Mouse (Mus musculus) CD4-positive naive resting alpha-beta T cell, adult 57 days (primary cell): Measurements from ENCODE around the gene Ctu1. TPM values are rescaled to one million over a fixed set of nuclear protein-coding genes. Genes with fewer than 3 reads are reported as not detected.

Source experiments
- total RNA-seq: library from RNA; stranded (reverse); gene quantifications from one replicate; pipeline ENCODE4 v1.2.4, GENCODE M21; 2023

Gene Ctu1
- total RNA-seq: 9.4 TPM

GRCm38 (mm10) chr7:43671809-43672580 is at the start of gene Ctu1:
Ctu1 (plus strand) TSS chr7:43672016.

GRCm38 (mm10) chr7:43634500-43634899 is 37.3 kb upstream of the Ctu1 start, which contains the start of gene Ceacam18:
Ceacam18 (plus strand) TSS chr7:43634707.

GRCm38 (mm10) chr7:43660002-43660401 is 11.8 kb upstream of the Ctu1 start, which contains the start of gene Siglece:
Siglece (minus strand) TSS chr7:43660161.

GRCm38 (mm10) chr7:43690118-43690517 is 18.3 kb downstream of the Ctu1 start, which contains the start of gene Klk14:
Klk14 (plus strand) TSS chr7:43690418.

GRCm38 (mm10) chr7:43712267-43712666 is 40.5 kb downstream of the Ctu1 start, which contains the start of gene Klk13:
Klk13 (plus strand) TSS chr7:43712567.

Other genes with a start within 250 kb of the Ctu1 start
- gene Lim2, start 244.3 kb upstream of the Ctu1 start, total RNA-seq: not detected
- gene Nkg7, start 234.9 kb upstream of the Ctu1 start, total RNA-seq: 25.9 TPM
- not detected for gene Cldnd2, start 231.2 kb upstream of the Ctu1 start, total RNA-seq
- gene Etfb, start 227.9 kb upstream of the Ctu1 start, total RNA-seq: 27.6 TPM
- not detected for gene Gm45233, start 227.9 kb upstream of the Ctu1 start, total RNA-seq
- 2.2 TPM for gene Vsig10l, start 208.9 kb upstream of the Ctu1 start, total RNA-seq
- gene Iglon5, start 181.9 kb upstream of the Ctu1 start, total RNA-seq: not detected
- not detected for gene 4931406B18Rik, start 166.1 kb upstream of the Ctu1 start, total RNA-seq
- gene Cd33, start 127.6 kb upstream of the Ctu1 start, total RNA-seq: 1.2 TPM
- gene Zfp658, start 109.8 kb upstream of the Ctu1 start, total RNA-seq: 7.1 TPM
- 10.3 TPM for gene Zfp719, start 92.4 kb upstream of the Ctu1 start, total RNA-seq
- not detected for gene Zfp819, start 64.8 kb upstream of the Ctu1 start, total RNA-seq
- gene Ceacam18, start 37.3 kb upstream of the Ctu1 start, total RNA-seq: not detected
- gene Siglece, start 11.9 kb upstream of the Ctu1 start, total RNA-seq: 2.2 TPM
- gene Klk14, start 18.4 kb downstream of the Ctu1 start, total RNA-seq: not detected
- not detected for gene Klk13, start 40.6 kb downstream of the Ctu1 start, total RNA-seq
- gene Klk12, start 96.9 kb downstream of the Ctu1 start, total RNA-seq: not detected
- gene Klk11, start 102.6 kb downstream of the Ctu1 start, total RNA-seq: not detected
- not detected for gene Klk10, start 109.0 kb downstream of the Ctu1 start, total RNA-seq
- not detected for gene Klk9, start 119.9 kb downstream of the Ctu1 start, total RNA-seq
- gene Klk8, start 125.6 kb downstream of the Ctu1 start, total RNA-seq: 123 TPM
- 0.41 TPM for gene Klk7, start 139.3 kb downstream of the Ctu1 start, total RNA-seq
- not detected for gene Klk6, start 152.5 kb downstream of the Ctu1 start, total RNA-seq
- not detected for gene Klk5, start 170.0 kb downstream of the Ctu1 start, total RNA-seq
- not detected for gene Klk4, start 209.1 kb downstream of the Ctu1 start, total RNA-seq